Mouse (Mus musculus) right cerebral cortex, postnatal 10 days (tissue): Measurements from ENCODE around the gene Tspan31.
A peak's percentile ranks its signal among the peaks of the same experiment; 100 is the strongest.

Experiments
- DNase-seq, 2 experiments: peaks; one replicate each; pipeline ENCODE4 v3.0.0; 2021; ENCODE audit warnings: low spot score in 2 of 2

The Tspan31 gene

GRCm38 (mm10) chr10:127065981-127066380 lies 4.1 kb downstream of the Tspan31 start:
- peak in 1 of 2 experiments; percentile 56 for DNase-seq

GRCm38 (mm10) chr10:127063913-127064870 lies 5.9 kb downstream of the Tspan31 start:
- DNase-seq: no peak

- peak; percentile 99 for DNase-seq
These were observed 6.7 kb downstream of the Tspan31 start, which contains the start of gene Cdk4 for GRCm38 (mm10) chr10:127063239-127063872. Cdk4 (plus strand) TSS chr10:127063534.

GRCm38 (mm10) chr10:127062503-127062902 lies 7.6 kb downstream of the Tspan31 start:
- peak in 1 of 2 experiments; percentile 20 for DNase-seq

GRCm38 (mm10) chr10:127062101-127062500 lies 8.0 kb downstream of the Tspan31 start:
- DNase-seq: peak in 1 of 2 experiments; percentile 32

GRCm38 (mm10) chr10:127061513-127061912 lies 8.6 kb downstream of the Tspan31 start:
- DNase-seq: peak in 1 of 2 experiments; percentile 21

GRCm38 (mm10) chr10:127061085-127061484 lies 9.0 kb downstream of the Tspan31 start:
- DNase-seq: peak; percentile 45 to 64

GRCm38 (mm10) chr10:127059968-127060916 lies 9.8 kb downstream of the Tspan31 start, which contains the start of gene March9:
March9 (minus strand) TSS chr10:127060184.
- DNase-seq: peak; percentile 90 to 91

- peak in 1 of 2 experiments; percentile 55 for DNase-seq
These were observed 10.7 kb downstream of the Tspan31 start for GRCm38 (mm10) chr10:127059174-127059967.

- no peak for DNase-seq
These were observed 11.4 kb downstream of the Tspan31 start for GRCm38 (mm10) chr10:127058708-127059107.

GRCm38 (mm10) chr10:127058161-127058560 lies 11.9 kb downstream of the Tspan31 start:
- peak; percentile 76 to 84 for DNase-seq

- peak in 1 of 2 experiments; percentile 38 for DNase-seq
These were observed 13.6 kb downstream of the Tspan31 start for GRCm38 (mm10) chr10:127056490-127056889.

GRCm38 (mm10) chr10:127055406-127055805 lies 14.7 kb downstream of the Tspan31 start:
- DNase-seq: no peak

GRCm38 (mm10) chr10:127054646-127055045 lies 15.4 kb downstream of the Tspan31 start:
- no peak for DNase-seq

GRCm38 (mm10) chr10:127050119-127050474 lies 20.0 kb downstream of the Tspan31 start:
- DNase-seq: no peak

GRCm38 (mm10) chr10:127049395-127050118 lies 20.5 kb downstream of the Tspan31 start:
- DNase-seq: no peak

GRCm38 (mm10) chr10:127048608-127049394 lies 21.3 kb downstream of the Tspan31 start:
- DNase-seq: no peak

- DNase-seq: no peak
These were observed 22.1 kb downstream of the Tspan31 start, which contains the start of gene Cyp27b1 for GRCm38 (mm10) chr10:127047954-127048353. Cyp27b1 (plus strand) TSS chr10:127048250.

GRCm38 (mm10) chr10:127043187-127043586 lies 26.9 kb downstream of the Tspan31 start:
- DNase-seq: no peak
